Mouse (Mus musculus): ENCODE data around the gene Klc1.

Gene Klc1

DNA sequence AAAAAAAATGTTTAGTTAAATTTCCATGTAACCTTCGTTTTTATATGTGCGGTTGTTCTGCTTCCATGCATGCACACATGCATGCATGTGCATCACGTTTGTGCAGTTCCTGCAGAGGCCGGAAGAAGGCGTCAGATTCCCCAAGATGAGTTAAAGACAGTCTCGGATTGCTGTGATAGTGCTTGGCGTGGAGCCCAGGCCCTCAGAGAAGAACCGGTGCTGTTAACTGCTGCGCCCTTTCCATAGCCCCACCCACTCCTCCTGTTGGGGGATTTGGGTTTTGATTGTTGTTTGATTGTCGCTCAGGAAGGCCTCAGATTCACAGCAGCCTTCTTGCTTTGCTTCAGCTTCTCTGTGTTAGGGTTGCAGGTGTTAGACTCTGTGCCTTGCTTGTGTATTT, 10.7 kb downstream of the Klc1 start:
- DNase-seq (ENCODE audit: extremely low read depth, insufficient read length, low spot score): no peak

GRCm38 (mm10) chr12:111769816-111770577, 11.3 kb downstream of the Klc1 start:
- DNase-seq (ENCODE audit: extremely low read depth, insufficient read length, low spot score): no peak

- no peak for DNase-seq (ENCODE audit: extremely low read depth, insufficient read length, low spot score)
Observed at GRCm38 (mm10) chr12:111770651-111771050, 12.0 kb downstream of the Klc1 start.

DNA sequence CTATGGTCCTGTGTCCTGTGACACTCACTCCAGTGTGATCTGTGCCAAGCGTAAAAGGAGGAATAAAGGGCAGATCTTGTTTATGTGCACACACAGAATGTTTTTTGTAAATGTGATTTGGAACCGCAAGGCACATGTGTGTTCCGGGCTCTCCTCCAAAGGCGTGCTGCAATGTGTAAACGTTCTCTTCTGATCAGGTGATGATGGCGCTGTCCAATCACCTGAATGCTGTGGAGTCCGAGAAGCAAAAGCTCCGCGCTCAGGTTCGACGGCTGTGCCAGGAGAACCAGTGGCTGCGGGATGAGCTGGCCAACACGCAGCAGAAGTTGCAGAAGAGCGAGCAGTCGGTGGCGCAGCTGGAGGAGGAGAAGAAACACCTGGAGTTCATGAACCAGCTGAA, 15.5 kb downstream of the Klc1 start:
- DNase-seq (ENCODE audit: extremely low read depth, insufficient read length, low spot score): no peak

GRCm38 (mm10) chr12:111774845-111775244, 16.2 kb downstream of the Klc1 start:
- DNase-seq (ENCODE audit: extremely low read depth, insufficient read length, low spot score): no peak

- no peak for DNase-seq (ENCODE audit: extremely low read depth, insufficient read length, low spot score)
Observed at GRCm38 (mm10) chr12:111777919-111778318, 19.3 kb downstream of the Klc1 start.

DNA sequence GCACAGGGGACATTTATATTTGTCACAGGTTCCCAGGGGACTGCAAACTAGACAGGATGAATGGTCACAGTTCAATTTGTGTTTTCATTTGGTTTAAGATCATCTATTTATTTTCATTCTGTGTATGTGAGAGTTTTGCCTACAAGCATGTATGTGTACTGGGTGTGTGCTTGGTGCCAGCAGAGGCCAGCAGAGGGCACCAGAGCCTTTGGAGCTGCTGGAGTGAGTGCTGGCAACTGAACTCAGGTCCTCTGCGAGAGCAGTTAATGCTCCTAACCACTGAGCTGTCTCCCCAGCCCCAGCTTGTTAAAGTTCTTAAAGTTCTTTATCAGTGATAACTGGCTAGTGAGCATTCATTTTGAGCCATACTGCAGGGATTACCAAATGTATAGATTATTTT, 20.9 kb downstream of the Klc1 start:
- DNase-seq (ENCODE audit: extremely low read depth, insufficient read length, low spot score): no peak

- no peak for DNase-seq (ENCODE audit: extremely low read depth, insufficient read length, low spot score)
Observed at GRCm38 (mm10) chr12:111785174-111785573, 26.5 kb downstream of the Klc1 start.

DNA sequence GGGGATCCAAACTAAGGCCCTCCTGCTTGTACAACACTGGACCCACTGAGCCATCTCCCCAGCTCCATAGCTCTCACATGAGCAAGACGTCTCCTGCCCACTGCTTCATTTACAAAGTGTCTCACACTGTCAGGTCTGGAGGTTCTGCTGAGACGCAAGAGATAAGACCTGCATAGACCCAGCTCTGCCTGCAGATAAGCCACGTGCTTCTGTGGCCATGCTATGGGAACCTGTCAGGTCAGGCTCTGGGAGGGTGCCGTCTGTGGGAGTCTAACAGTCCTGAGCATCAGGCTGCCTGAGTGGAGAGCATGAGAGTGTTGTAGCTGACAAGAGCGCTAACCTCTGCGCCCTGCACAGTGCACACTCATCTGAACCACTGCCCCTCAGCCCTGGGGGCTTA, 28.4 kb downstream of the Klc1 start:
- DNase-seq (ENCODE audit: extremely low read depth, insufficient read length, low spot score): no peak

- no peak for DNase-seq (ENCODE audit: extremely low read depth, insufficient read length, low spot score)
Observed at GRCm38 (mm10) chr12:111790090-111790489, 31.4 kb downstream of the Klc1 start.

DNA sequence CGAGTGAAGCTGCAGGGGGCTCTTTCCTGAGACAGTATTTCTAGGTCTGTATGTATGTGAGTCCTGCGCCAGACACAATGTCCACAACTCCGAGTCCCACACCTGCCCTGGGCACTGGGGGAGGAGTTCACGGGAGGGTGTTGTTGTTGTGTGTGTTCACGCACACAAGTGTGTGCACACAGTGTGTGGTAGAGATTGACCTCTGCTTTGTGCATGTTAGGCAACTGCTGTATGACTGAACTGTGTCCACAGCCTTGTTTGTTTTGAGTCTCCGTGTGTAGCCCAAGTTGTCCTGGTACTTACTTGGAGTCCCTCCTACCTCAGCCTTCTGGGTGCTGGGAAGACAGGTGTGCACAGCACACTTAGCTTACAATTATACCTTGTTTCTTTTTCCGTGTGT, 32.0 kb downstream of the Klc1 start:
- no peak for DNase-seq (ENCODE audit: extremely low read depth, insufficient read length, low spot score)

DNA sequence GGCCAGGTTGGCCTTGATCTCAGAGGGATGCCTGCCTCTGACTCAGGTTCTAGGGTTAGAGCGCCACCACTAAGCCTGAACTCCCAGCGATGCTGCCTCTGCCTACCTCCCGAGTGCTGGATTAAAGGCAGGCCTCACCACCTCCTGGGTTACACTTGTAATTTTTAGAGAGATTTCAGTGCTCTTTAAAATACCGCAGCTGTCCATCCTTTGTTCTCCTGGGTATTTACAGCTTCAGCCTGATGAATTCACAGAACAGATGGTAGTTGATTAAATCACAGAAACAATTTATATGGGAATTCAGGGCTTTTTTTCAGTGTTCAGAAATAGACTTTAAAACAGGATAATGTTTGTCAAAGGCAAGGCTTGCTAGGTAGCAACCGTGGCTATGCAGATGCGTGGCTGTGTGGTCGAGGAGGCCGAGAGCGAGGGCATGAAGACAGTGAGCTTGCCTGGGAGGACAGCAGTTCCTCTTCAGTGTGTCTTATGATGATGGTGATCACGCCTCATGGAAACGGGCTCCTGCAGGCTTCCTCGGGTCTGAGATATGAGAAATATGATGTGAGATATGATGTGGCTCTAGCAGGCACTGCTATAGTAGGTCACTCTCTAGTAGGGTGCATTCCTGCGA, 32.9 kb downstream of the Klc1 start:
- no peak for DNase-seq (ENCODE audit: extremely low read depth, insufficient read length, low spot score)

GRCm38 (mm10) chr12:111794102-111794501, 35.5 kb downstream of the Klc1 start:
- no peak for DNase-seq (ENCODE audit: extremely low read depth, insufficient read length, low spot score)

GRCm38 (mm10) chr12:111794526-111795179, 36.0 kb downstream of the Klc1 start:
- DNase-seq (ENCODE audit: extremely low read depth, insufficient read length, low spot score): no peak

DNA sequence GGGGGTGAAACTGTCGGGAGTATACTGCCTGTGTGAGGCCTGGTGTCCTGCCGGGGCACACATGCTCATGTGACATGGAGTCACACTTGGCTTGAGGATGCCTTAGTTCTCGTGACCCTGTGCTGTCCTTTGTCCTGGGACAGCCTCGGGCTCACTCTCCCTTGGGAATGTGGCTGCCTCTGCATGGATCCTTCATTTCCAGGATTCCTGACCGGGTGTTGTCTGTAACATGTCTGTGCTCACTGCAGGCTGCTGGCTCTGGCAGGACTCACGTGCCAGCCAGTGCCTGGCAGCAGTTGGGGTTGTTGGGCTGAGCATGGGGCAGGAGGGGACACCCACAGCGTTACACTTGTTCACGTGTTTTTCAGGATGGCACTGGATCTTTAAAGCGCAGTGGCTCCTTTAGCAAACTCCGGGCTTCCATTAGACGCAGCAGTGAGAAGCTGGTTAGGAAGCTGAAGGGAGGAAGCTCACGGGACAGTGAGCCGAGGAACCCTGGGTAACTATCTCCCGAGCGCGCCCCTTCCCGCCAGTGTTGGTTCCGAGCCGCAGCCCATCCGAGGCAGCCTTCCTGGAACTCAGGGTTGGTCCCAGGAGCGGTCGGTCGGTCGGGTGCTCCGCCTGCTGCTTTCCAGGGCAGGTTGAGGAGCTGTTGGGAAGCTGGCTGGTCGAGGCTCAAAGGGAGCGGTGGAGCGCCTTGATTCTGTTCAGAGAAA, 36.7 kb downstream of the Klc1 start:
- DNase-seq (ENCODE audit: extremely low read depth, insufficient read length, low spot score): no peak

GRCm38 (mm10) chr12:111797251-111797650, 38.6 kb downstream of the Klc1 start:
- DNase-seq (ENCODE audit: extremely low read depth, insufficient read length, low spot score): no peak

DNA sequence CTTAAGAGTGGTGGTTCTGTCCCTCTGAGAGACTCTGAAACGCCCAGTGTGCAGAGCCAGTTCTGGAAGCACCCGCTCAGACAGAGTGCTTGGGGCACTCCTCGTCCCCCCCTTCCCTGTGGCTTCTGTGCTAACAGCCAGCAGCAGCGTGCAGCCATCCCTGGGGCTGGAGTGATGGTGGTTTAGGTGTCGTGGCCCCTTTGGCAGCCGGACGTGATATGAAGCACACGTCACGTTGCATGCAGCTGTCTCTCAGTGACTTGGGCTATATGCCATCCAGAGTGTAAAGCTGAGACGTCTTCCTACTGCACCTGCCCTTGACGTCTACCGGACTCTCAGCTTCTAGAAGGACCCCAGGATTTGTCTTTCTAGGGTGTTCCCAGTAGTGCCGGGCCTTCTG, 39.8 kb downstream of the Klc1 start:
- DNase-seq (ENCODE audit: extremely low read depth, insufficient read length, low spot score): no peak

DNA sequence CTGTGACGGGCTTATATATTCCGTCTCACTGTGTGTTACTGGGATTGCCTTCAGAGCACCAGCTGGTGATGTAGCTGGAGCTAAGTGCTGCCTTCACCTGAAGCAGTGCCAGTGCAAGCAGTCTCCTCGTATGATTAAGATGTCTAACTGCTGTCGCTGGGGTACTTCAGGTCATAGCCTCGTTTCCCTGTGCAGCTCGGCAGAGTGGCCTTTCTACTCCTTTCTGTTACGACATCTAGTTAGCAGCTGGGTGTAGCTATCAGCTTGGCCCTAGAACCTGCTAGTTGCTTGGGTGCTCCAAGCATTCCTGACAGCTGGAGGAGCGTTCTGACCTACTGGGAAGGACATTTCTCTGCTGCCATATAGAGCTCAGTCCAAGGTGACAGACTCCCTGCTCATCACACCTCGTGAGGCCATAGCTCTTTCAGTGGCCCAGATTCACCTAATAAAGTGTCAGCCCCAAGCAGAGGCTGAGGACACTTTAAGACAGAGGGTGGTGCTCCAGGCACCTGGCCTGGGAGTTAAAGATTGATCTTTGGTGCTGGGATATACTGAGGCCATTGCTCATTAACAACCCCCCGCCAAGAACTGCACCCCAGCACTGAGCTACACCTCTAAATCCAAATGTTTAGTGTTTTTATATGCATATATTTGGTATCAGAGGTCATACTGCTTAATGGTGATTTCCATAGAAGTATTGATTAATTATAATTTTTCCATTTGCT, 42.0 kb downstream of the Klc1 start:
- DNase-seq (ENCODE audit: extremely low read depth, insufficient read length, low spot score): no peak

- no peak for DNase-seq (ENCODE audit: extremely low read depth, insufficient read length, low spot score)
Observed at GRCm38 (mm10) chr12:111803538-111803937, 44.9 kb downstream of the Klc1 start.

- DNase-seq (ENCODE audit: extremely low read depth, insufficient read length, low spot score): no peak
Observed at GRCm38 (mm10) chr12:111808775-111809174, 50.1 kb downstream of the Klc1 start.

DNA sequence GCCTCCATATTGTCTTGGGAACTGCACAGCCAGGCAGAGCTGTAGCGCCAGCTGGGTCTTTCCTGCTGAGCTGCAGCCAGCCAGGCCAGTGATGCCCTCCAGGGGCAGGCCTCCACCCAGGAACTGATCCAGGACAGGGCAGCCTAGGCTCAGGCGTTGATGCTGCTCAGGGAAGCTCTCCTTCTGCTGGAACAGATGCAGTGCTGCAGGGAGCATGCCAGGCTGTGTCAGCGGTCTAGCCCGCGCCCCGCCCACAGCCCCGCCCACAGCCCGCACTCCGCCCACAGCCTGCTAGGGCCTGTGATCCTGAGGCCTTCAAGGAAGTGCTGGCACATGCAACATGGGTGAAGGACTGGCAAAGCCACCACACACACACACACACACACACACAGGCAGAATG, 51.1 kb downstream of the Klc1 start:
- DNase-seq (ENCODE audit: extremely low read depth, insufficient read length, low spot score): peak; percentile 86

Measured in 3134 (cell line).